Mouse (Mus musculus): Measurements from ENCODE around the gene Cacng6. TPM values are rescaled to one million over a fixed set of nuclear protein-coding genes. Genes with fewer than 3 reads are reported as not detected.

The Cacng6 gene
- total RNA-seq, 1 experiment from 2014 or later: not detected

DNA sequence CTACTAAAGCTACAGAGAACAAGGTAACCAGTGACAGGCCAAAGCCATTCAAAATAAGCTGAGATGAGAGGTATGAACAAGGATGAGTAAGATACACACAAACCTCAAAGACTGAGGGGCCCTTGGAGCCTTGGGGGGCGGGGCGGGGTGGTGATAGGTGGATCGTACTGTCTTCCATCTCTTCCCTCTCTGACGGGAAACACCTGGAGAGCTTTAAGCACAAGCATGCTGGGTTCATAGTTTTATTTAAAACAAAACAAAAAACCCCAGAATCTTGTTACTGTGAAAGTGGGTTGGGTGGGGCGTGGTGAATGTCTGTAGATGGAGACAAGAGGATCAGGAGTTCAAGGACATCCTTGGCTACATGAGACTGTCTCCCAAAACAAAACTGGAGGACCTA, 3.5 kb upstream of the Cacng6 start:
- no peak for DNase-seq

DNA sequence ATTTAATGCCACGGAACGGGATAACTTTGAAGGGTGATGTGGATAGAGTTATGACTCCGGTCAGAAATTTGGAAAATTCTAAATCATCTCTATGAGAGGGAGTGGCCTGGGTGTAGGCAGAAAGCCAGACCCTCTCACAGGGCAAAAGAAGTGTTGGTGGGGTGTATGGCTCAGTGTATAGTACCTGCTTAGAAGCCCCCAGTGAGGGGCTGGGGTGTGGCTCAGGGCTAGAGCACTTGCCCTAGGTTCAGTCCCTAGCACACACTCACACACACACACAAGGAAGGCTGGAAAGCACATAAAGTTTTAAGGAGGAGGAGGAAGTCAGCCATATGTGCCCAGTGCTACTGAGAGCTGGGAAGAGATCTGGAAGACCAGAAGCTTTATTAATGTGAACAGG, 2.7 kb upstream of the Cacng6 start:
- DNase-seq: no peak

DNA sequence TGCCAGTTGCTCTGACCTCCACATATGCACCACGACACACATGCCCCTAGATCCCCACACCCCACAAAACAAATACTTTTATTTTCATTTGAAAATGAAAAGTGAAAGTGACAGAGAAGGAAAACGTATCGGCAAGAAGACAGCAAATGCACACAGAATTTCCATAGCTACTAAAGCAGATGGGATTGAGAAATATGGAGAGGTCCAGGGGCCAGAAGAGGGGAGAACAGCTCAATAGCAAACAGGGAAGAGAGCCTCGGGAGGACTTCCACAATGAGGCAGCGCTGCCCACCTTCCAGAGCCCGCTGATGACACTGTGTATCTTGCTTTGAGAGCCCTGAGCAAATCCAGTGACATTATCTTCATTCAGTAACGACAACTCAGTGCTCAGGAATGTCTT, 1.9 kb upstream of the Cacng6 start:
- no peak for DNase-seq

DNA sequence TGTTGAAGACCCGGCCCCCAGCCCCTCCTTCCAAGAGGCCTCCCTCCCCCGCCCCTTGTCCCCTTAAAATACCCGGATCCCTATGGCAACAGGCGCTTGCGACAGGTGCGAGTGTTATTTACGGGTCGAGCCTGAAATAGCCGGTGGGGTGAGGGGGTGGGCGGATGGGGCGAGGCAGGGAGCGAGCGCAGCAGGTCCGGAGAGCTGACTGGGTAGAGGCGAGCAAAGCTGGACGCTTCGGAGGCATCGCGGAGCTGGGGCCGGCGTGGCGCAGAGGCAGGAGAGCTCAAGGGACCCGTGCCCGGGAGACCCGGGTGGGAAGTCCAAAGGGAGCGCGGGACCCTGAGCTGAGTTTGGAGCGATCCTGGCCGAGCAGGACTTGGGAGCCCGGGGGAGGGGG, 565 bp upstream of the Cacng6 start:
- DNase-seq: peak; percentile 10

DNA sequence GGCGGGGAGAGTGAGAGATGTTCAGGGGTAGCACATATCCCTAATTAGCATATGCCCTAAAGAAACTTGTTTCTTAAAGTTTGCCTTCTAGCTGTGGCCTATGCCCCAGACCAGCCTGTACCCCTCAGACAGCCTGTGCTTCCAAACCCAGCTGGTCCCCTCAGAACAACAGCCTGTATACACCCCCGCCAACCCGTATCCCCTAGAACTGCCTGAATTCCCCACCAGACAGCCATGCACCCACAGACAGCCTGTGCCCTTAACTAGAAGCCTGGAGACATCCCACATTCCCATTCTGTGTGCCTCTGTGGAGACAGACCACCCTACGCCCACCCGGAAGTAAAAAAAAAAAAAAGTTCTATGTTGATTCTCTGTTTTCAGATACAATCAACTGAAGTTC, 1.1 kb downstream of the Cacng6 start:
- DNase-seq: no peak

DNA sequence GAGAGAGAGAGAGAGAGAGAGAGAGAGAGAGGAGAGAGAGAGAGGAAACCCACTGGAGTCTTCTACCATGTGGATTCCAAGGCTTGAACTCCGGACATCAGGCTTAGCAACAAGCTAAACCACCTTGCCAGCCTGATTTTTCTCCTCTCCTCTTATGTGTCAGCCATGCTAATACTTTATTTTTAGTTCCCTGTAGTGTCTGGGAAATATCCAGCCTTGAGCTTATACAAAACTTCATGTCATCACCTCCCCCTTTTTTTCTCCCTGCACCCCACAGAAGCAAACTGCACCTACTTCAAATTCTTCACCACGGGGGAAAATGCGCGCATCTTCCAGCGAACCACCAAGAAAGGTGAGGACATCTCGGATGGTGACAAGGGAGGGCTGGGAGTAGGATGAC, 6.2 kb downstream of the Cacng6 start:
- DNase-seq: no peak

DNA sequence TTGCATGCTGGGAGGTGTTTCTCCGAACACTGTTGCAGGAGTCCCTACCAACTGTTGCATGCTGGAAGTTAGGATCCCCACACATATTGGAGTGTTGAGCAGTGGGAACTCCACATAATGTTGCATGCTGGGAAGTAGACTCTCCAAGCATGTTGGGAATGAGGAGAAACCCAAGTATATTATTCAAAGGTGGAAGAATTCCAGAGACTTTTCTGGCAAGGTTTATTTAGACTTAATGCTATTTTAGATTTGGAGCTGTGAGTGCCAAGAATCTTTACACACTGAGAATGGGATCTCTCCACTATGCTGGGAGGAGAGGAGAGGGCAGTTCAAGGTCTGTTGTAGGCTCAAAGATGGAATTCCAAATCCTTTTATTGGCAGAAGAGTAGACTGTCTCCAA, 8.1 kb downstream of the Cacng6 start:
- DNase-seq: no peak

DNA sequence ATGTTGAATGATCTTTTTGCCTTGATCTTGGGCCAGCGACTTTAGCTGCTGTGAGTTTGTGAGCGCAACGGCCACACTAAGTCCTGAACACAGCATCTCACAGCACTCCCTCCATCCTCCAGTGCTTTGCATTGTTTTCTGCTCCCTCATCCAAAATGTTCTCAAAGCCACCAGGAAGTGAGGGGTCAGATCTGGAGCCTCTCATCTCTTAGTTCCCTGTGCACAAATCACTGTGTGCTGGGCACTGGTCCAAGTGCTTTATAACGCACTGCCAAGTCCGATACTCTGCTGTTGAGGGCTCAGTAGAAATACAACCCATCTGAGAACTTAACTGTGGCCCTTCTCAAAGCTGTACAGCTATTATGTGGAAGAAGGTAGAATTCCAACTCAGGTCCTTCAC, 13.9 kb downstream of the Cacng6 start:
- DNase-seq: peak; percentile 63

DNA sequence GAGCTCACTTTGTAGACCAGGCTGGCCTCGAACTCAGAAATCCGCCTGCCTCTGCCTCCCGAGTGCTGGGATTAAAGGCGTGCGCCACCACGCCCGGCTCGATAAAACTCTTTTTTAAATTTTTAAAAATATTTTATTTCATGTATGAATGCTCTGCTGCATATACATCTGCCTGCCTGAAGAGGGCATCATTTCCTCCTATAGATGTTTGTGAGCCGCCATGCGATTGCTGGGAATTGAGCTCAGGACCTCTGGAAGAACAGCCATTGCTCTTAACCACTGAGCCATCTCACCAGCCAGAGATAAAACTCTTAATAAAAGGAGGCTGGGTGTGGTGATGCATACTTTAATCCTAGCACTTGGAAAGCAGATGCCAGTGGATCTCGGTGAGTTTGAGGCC, 16.0 kb downstream of the Cacng6 start:
- no peak for DNase-seq

DNA sequence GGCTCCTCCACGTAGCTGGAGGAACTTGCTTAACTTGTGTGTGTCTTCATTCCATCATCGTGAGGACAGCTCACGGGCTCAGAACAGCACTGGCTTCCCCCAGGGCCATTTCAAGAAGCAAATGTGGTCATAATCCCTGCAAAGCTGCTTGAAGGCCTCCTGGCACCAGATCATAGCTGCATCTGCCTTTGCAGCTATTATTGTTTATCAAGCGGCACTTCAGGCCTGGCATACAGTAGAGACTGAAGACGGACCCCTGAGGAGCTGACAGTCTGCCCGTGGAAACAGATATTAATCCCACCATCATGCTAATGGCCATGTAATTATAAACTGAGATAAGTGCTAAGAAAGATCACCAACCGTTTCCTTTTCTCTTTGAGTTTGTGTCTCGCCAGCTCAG, 16.5 kb downstream of the Cacng6 start:
- DNase-seq: peak; percentile 36

DNA sequence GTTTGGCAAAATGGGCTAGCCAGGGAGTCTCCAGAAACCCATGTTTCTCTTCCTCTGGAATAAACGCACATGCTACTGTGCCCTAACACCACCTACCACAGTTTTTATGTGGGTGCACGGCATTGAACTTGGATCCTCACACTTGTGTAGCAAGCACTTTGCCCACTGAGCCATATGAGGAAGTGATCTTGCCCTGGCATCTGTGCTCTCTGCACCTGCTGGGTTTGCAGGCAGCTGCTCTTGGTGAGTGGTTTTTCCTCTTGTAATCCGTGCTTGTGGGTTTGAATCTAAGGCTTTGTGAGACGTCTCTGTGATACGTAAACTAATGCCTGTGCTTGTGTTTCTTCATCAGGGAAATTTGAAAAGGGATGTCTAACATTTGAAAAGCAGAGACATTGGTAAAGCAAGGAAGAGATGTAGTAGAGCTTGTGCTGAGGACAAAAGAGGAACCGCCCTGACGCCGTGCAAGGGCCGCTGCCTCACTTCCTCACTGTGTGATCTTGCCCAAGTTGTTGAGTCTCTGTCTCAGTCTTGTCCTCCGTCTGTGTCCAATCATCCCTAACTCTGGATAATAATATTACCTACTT, 18.6 kb downstream of the Cacng6 start:
- DNase-seq: no peak

DNA sequence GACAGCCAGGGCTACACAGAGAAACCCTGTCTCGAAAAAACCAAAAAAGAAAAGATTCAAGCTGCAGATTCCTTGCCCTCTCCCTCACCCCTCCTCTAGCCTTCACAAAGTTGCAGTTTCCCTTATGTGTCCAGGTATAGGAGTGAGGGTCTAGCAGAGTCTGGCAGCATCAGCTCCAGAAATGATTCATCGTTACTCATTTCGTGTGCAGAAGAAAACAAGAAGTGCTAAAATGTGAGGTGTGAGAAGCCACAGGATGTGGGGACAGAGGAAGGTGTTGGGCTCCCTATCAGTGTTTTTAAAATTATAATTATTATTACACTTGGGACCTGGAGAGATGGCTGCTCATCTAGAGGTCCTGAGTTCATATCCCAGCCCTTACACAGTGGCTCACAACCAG, 20.7 kb downstream of the Cacng6 start:
- DNase-seq: no peak

DNA sequence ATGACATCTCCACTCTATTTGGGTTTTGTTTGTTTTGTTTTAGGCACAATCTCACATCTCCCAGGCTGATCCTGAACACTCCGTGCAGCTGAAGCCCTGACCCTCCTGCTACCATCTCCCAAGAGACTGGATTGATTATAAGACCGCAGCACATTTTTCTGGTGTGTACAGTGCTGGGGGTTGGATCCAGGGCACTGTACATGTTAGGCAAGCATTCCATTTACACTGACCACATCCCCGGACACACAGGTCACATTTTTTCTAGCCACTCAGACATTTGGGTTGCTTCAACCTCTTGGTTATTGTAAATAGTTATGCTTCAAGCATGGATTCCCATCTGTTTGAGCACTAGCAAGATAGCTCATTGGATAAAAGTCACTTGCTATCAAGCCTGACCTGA, 22.6 kb downstream of the Cacng6 start:
- no peak for DNase-seq

DNA sequence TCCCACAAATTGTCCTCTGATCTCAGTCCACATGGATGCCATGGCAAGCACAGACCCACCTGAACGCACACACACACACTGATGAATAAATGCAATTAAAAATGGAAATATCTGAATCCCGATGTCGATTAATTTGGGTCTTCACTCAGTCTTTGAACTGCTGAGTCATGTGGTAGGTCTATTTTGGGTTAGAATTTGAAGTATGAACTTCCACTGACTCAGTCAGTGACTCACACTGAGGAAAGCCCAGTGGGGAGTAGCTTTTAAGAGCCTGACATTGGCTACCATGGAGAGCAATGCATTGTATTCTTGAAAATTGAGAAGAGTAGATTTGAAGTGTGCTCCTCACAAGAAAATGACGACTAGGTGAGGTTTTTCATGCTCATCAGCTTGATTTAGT, 23.0 kb downstream of the Cacng6 start:
- no peak for DNase-seq

DNA sequence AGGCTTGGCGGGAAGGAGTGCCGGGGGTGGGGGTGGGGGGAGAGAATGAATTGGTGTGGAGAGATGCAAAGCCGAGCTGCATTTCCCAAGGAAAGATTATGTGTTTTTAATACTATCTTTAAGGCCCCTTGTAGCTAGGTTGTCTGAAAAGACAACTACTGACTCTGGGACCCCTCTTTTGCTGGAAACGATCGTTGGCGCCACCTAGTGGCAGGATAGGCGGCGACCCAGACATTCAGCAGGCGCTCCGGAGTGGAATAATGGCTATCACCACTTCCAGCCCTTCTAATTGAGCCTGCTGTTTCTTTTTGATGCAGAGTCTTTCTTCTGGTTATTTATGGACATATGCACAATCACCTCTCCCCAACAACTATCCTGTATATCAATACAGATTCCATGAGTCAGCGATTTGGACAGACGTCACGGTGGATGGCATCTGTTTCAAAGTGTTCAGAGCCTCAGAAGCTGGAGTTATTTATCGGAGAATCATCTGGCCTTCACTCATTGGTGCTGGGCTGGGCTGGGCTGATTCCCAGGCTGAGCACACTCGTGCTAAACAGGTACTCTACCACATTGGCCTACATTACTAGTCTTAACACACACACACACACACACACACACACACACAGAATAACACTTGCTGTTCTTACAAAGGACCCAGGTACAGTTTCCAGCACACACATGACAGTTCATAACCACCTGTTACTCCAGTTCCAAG, 24.9 kb downstream of the Cacng6 start:
- peak; percentile 88 for DNase-seq

DNA sequence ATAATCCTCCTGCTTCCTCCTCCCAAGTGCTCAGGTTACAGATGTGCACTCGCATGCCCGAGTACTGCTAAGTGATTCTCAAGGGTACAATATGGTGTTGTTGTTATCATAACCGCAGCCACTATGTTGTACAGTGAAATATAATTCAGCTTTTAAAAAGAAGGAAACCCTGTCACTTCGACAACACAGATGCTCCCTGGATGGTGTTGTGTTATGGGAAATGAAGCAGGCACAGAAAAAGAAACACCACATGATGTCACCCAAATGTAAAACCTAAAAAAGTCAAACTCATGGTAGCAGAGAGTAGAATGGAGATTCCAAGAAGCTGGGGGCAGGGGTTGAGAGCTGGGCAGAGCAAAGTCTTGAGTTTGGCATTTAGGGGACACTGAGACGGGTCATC, 26.7 kb downstream of the Cacng6 start:
- DNase-seq: no peak

DNA sequence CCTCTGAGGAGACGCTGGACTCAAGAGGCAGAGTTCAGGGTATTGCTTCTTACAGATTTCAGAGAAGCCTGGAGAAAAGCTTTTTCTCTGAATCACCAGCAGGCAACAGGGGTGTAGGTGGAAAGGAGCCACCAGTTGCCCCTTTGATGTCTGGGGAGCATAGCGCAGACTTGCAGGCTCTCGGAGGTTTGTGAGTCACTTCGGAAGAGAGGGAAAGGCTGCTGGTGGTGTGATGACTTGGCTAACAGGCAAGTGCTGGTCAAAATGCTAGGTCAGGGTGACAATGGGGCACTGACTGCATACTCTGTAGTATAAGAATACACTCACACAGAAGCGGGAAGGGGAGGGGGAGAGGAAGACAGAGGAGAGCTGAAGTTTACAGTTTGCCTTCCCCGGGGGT, 27.2 kb downstream of the Cacng6 start:
- DNase-seq: peak; percentile 50

DNA sequence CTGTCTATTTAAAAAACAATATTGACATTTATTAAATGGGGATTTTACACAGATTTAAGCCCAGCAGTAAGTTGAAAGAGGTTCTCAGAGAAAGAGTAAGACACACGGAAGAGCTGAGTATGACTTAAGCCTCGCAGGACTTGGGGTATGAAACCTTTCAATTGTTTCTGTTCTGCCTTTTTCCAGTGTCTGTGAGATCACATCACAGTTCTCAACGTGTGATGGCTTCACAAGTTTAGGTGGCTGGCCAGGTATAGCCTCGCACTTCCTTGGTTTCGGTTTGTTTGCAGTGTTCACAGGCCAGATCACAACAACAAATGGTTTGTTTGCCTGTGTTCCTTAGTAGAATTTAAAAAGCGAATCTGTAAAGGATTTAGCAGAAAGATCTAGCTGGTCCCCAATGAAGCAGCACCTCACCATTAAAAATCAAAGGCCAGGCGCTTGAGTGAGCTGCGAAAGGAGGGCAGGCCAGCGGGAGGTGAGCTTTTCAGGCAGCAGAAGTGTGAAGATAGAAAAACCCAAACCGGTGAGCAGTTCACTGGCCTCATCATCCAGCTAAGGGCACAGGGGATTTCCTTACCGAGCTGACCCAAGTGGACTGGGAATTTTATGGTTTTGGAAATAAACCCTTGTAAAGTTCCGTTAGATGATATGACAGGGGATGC, 29.0 kb downstream of the Cacng6 start:
- DNase-seq: no peak

DNA sequence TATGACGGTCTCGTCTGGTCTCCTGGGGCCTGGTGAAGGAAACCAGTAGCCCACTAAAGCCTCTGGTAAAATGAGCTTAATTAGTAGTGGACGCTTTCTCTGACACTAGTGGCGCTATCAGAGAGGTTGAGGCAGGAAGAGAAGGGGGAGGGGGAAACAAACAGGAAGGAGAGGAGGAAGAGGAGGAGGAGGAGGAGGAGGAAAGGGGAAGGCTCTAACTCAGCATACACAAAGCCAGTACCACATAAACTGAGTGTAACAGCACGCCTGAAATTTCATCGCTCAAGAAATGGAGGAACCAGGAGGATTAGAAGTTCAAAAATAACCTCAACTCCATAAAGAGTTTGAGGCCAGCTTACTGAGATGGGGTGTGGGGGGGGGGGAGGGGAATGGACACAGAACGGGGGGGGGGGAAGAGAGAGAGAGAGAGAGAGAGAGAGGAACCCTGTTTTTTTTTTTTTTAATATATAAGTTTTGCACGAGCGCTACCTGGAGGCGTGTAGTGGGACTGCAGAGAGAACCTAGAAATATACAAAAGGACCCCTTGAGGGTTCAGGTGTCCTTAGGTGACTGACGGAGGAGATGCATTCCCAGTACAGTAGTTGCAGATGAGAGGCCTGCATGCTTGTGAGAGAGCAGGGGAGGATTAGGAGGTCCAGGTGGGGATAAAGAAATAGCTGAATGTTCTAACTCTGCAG, 29.6 kb downstream of the Cacng6 start:
- DNase-seq: no peak

DNA sequence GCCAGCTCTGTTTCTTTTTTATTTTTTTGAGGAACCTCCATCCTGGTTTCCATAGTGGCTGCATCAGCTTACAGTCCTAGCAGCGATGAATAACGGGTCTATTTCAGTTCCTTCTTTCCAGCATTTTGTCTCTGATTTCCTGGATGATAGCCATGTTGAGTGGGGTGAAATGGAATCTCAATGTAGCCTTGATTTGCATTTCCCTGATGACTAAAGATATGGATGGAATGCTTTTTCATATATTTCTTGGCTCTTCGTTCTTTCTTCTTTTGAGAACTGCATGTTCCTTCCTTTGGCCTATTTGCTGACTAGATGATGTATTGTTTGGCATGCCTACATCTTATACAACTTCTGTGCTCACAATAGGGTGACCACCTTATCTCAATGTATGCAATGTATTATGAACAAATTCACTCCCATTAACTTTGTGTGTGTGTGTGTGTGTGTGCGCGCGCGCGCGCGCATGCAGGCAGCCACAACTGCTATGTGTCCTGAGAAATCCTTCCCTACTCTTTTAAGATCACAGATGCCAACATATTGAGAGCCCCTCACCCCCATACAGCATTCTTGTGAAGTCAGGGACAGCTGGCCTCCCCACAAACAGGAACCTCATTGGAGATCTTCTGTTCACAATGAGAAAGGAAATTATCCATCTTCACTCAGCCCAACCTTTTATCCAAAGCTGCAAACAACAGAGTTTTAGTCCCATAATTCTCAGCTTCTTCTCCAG, 33.3 kb downstream of the Cacng6 start:
- DNase-seq: no peak

DNA sequence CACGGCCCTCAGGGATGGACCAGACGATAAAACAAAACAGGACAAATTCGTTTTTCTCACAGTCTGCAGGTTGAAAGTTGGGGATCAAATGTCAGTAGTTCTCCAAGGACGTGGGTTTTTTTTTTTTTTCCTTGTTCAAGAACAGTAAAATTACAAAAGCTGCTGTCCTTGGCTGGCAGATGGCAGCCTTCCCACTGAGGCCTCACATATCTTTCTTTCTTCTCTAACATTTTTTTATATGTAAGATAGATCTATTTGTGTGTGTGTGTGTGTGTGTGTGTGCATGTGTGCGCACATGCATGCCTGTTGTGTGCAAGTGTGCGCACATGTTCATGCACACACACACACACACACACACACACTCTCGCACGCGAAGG, 33.8 kb downstream of the Cacng6 start:
- peak; percentile 60 for DNase-seq

DNA sequence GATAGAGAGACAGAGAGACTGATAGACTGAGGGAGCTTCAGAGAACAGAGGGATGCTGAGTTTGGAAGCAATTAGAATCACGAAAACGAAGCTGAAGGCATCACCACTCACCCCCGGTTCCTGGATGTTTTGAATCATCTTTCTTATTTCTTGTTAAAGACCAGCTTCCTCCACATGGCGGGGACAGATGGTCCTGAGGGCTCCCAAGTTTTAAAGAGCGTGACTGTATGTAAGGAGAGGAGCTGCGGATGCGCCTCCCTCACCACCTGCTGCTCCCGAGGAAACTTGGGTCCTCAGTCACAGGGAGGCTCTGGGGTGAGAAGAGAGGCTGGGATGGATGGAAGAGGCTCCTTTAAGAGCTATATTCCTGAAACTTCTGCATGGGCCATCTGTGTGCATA, 36.3 kb downstream of the Cacng6 start:
- DNase-seq: no peak

DNA sequence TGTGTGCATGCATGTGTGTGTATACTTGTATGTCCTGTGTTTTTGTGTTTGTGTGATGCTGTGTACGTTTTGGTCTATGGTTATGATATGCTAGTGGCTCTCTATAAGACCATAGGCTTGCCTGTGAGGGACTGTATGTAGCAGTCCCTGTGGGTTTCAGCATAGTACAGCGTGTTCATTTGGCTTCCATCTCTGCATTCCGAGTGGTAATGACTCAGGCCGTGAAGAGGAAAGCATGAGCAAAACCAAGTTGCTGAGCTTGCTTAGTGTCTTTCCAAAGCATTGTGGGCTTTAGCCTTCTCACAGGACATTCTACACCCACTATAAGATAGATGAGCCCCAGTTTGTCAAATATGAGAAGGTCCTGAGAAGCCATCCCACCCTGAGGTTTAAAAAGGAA, 39.3 kb downstream of the Cacng6 start:
- DNase-seq: no peak
